Comparison of ENCODE assay signal across 8 mouse cellular contexts in the genomic region with DNA sequence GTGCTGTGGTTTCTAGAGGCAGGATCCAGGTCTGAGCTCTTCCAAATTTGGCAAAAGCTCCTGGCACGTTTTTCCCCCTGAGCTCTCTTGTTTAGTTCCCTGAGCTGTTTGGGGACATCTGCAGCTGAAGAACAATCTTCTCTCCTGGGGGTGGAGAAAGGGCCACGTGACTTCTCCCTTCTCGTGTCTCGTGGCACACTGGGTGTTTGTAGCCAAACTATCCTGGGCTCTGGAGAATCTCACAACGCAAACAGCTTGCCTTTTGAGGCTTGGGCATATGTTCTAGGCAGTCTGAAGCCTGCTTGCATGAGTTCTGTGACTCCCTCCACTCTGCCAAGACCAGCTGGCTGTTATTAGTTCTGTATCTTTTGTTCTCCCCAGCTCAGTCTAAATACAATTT.
A peak's percentile ranks its signal among the peaks of the same experiment; 100 is the strongest.
DNase-seq lines count a peak whose midpoint lies in the region; ATAC-seq lines count a peak whose summit lies in the region.

No protein-coding gene starts in this region.

- DNase-seq in cerebellum, postnatal 25 days, result peak; percentile 42 to 43
- no peak for DNase-seq in cerebellum, adult 18-20 months
- peak; percentile 44 for DNase-seq in A20 (ENCODE audit: low read depth, low spot score)
- peak; percentile 38 to 65 for DNase-seq in frontal cortex, postnatal 14 days (ENCODE audit: low spot score in 2 of 2)
- DNase-seq in layer of hippocampus, postnatal 14 days (ENCODE audit: low spot score in 2 of 2), result peak; percentile 55 to 88
- DNase-seq in thymus, postnatal 14 days, result peak; percentile 73
- DNase-seq in kidney, adult 8-10 months, result no peak

- peak; percentile 10; the same call in 1 of the 2 replicates for ATAC-seq in megakaryocyte progenitor cell, adult 5-6 weeks (replicated peaks; ENCODE audit: poor library complexity)

Comparison
In these comparisons a context has a peak if more than half of its experiments do, and no peak if none do; other contexts are left out.
1. DNase-seq: peak in cerebellum, postnatal 25 days (2 of 2), A20 (single experiment), frontal cortex, postnatal 14 days (2 of 2), layer of hippocampus, postnatal 14 days (2 of 2) and thymus, postnatal 14 days (single experiment); none in cerebellum, adult 18-20 months (0 of 2) and kidney, adult 8-10 months (0 of 2).